ENCODE assay signal across 17 mouse cellular contexts in the genomic region with DNA sequence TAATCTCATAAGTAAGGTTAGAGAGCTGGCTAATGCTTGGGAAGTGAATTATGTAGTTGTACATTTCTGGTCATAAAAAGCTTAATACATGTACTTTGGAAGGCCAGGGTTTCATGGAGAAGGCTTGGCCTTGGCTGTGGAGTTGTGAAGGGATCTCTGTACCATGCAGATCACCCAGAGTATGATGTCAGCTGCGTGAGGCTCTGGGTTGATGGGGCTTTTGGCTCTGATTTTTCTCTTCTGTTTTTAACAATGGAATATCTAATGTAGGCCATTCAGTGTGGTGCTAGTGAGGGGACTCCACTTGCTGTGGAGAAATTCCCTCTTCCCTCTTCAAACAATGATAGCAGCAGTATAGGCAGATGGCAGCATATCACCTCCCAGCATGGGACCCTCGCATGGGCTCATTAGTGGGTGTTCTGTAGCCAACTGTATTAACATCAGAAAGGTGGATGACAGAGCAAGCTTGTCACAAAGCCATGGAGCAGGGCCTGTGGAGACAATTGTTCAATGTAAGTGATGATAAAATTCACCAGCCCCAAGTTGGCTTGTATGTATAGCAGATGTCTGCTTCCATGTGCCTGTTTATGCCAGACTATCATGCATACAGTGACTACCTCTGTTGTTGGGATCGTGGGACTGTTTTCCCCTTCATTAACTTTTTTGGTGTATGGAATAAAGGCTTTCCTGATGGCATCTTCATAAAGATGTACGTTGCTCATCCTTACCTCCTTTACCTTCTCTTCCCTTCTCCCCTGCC. TPM values are rescaled to one million over a fixed set of nuclear protein-coding genes. Genes with fewer than 3 reads are reported as not detected.
DNase-seq lines count a peak whose midpoint lies in the region; ATAC-seq and TF ChIP-seq lines count a peak whose summit lies in the region.
"Had no signal": no experiment of that assay in that cellular context is flagged by ENCODE, and none has a peak within 500 bp of the region (broad histone marks: within the 10 kb centered on the region; RNA-seq: fewer than 3 reads in every experiment).

No protein-coding gene starts in this region.

- no peak overlapping the region for H3K4me2 ChIP-seq in forebrain, embryonic 13.5 days
- H3K4me2 ChIP-seq in forebrain, embryonic 12.5 days: no peak overlapping the region
- H3K4me2 ChIP-seq in hindbrain, postnatal 0 days (ENCODE audit: low read depth, low read length): no peak overlapping the region
- no peak overlapping the region for H3K4me2 ChIP-seq in kidney, embryonic 14.5 days (replicated peaks; ENCODE audit: low read depth, low read length)
- H3K4me2 ChIP-seq: heart, embryonic 11.5 days; limb, embryonic 12.5 days; liver, embryonic 15.5 days had no signal

- ATAC-seq in forebrain, embryonic 13.5 days: peak; percentile 75
- ATAC-seq in forebrain, embryonic 12.5 days (ENCODE audit: low FRiP score): no peak
- ATAC-seq in hindbrain, postnatal 0 days: peak; percentile 63
- ATAC-seq in monocyte, adult 5-6 weeks (replicated peaks; ENCODE audit: insufficient number of reproducible peaks, low FRiP score, low TSS enrichment, poor library complexity, severe bottlenecking): no peak
- ATAC-seq in kidney, embryonic 14.5 days (ENCODE audit: low FRiP score, low TSS enrichment): no peak

- peaks cover 74% of the 10 kb centered on the region for H3K36me3 ChIP-seq in forebrain, embryonic 13.5 days (ENCODE audit: poor library complexity, severe bottlenecking)
- H3K36me3 ChIP-seq in forebrain, embryonic 12.5 days (replicated peaks): peaks cover 82% of the 10 kb centered on the region
- peaks cover 44% of the 10 kb centered on the region for H3K36me3 ChIP-seq in ES-E14 (ENCODE audit: control insufficient read depth, insufficient read depth, low read length, poor library complexity, severe bottlenecking)
- H3K36me3 ChIP-seq in hindbrain, postnatal 0 days (ENCODE audit: insufficient read depth, low read length): peaks cover 52% of the 10 kb centered on the region
- H3K36me3 ChIP-seq in kidney, embryonic 14.5 days (ENCODE audit: control insufficient read depth, insufficient read depth, low read length): peaks cover 66% of the 10 kb centered on the region

- no peak overlapping the region for H3K27ac ChIP-seq in forebrain, embryonic 13.5 days
- no peak overlapping the region for H3K27ac ChIP-seq in forebrain, embryonic 12.5 days
- no peak overlapping the region for H3K27ac ChIP-seq in ES-E14 (ENCODE audit: insufficient read depth, low read depth, low read length, poor library complexity, severe bottlenecking)
- H3K27ac ChIP-seq in hindbrain, postnatal 0 days: no peak overlapping the region
- H3K27ac ChIP-seq in kidney, embryonic 14.5 days (ENCODE audit: low read depth, low read length): no peak overlapping the region
- H3K27ac ChIP-seq: limb, embryonic 12.5 days; liver, embryonic 15.5 days had no signal

- no peak for TF ChIP-seq POLR2A in brain, embryonic 14.5 days (IDR thresholded peaks at IDR 0.05; ENCODE audit: borderline replicate concordance, extremely low read depth, insufficient read depth, insufficient read length, poor library complexity, severe bottlenecking)

- TF ChIP-seq CTCF in brain, embryonic 14.5 days (IDR thresholded peaks at IDR 0.05; ENCODE audit: borderline replicate concordance, extremely low read depth, insufficient read depth, insufficient read length): no peak
- TF ChIP-seq CTCF in hindbrain, postnatal 0 days (IDR thresholded peaks at IDR 0.05; ENCODE audit: low read depth): no peak

- no peak overlapping the region for H3K9ac ChIP-seq in forebrain, embryonic 13.5 days
- H3K9ac ChIP-seq in forebrain, embryonic 12.5 days: no peak overlapping the region
- no peak overlapping the region for H3K9ac ChIP-seq in ES-E14 (ENCODE audit: insufficient read depth, low read depth, low read length, poor library complexity, severe bottlenecking)
- no peak overlapping the region for H3K9ac ChIP-seq in hindbrain, postnatal 0 days (replicated peaks; ENCODE audit: low read length)
- H3K9ac ChIP-seq in kidney, embryonic 14.5 days (ENCODE audit: low read depth, low read length): no peak overlapping the region
- H3K9ac ChIP-seq: limb, embryonic 12.5 days; liver, embryonic 15.5 days had no signal

- H3K9me3 ChIP-seq in forebrain, embryonic 13.5 days (replicated peaks): 0 out of 2 replicates have a peak, but pooled peaks cover 3% of the 10 kb centered on the region
- H3K9me3 ChIP-seq in forebrain, embryonic 12.5 days: no peaks in the 10 kb centered on the region
- H3K9me3 ChIP-seq in ES-E14 (ENCODE audit: control insufficient read depth, insufficient read depth, low read depth, low read length): no peaks in the 10 kb centered on the region
- H3K9me3 ChIP-seq in hindbrain, postnatal 0 days (ENCODE audit: low read length): no peaks in the 10 kb centered on the region
- no peaks in the 10 kb centered on the region for H3K9me3 ChIP-seq in kidney, embryonic 14.5 days (ENCODE audit: control insufficient read depth, low read length)
- H3K9me3 ChIP-seq: limb, embryonic 12.5 days; liver, embryonic 15.5 days had no signal

- in situ Hi-C loops in ES-E14 (cut with MboI; ENCODE audit: low sequenced_read_pairs in 2 of 2, unreplicated experiment in 2 of 2): no loop called here

- 76% methylated on average over 4 of the region's 4 CpGs for WGBS in forebrain, embryonic 13.5 days
- WGBS in forebrain, embryonic 12.5 days: 80% methylated on average over 4 of the region's 4 CpGs
- WGBS in hindbrain, postnatal 0 days: 67% methylated on average over 4 of the region's 4 CpGs
- 92% methylated on average over 4 of the region's 4 CpGs for WGBS in kidney, embryonic 14.5 days

- no peak for DNase-seq in ES-E14 (ENCODE audit: low read depth, low spot score)
- DNase-seq in brain, embryonic 14.5 days (ENCODE audit: low read depth): peak; percentile 75
- DNase-seq in hindbrain, postnatal 0 days (ENCODE audit: low spot score): peak; percentile 36
- DNase-seq: adrenal gland, postnatal 10 days; gastrocnemius, postnatal 25 days; kidney, adult 2 months; kidney, postnatal 4 days; lung, postnatal 10 days; thymus, postnatal 4 days had no signal

- no peaks in the 10 kb centered on the region for H3K4me1 ChIP-seq in forebrain, embryonic 13.5 days
- no peaks in the 10 kb centered on the region for H3K4me1 ChIP-seq in forebrain, embryonic 12.5 days
- H3K4me1 ChIP-seq in ES-E14 (ENCODE audit: control insufficient read depth in 2 of 2, insufficient read depth in 2 of 2, low read length in 2 of 2, poor library complexity in 1 of 2): peaks cover 6 to 10% of the 10 kb centered on the region in 2 experiments; a peak in 2 of 4 replicates
- no peaks in the 10 kb centered on the region for H3K4me1 ChIP-seq in hindbrain, postnatal 0 days (ENCODE audit: insufficient read depth, low read length)
- H3K4me1 ChIP-seq in kidney, embryonic 14.5 days (ENCODE audit: control insufficient read depth, insufficient read depth, low read length): no peaks in the 10 kb centered on the region
- H3K4me1 ChIP-seq: limb, embryonic 12.5 days; liver, embryonic 15.5 days had no signal

- H3K27me3 ChIP-seq in forebrain, embryonic 13.5 days: no peaks in the 10 kb centered on the region
- H3K27me3 ChIP-seq in forebrain, embryonic 12.5 days: no peaks in the 10 kb centered on the region
- H3K27me3 ChIP-seq in hindbrain, postnatal 0 days (ENCODE audit: insufficient read depth, low read length): no peaks in the 10 kb centered on the region
- H3K27me3 ChIP-seq in kidney, embryonic 14.5 days (ENCODE audit: control insufficient read depth, insufficient read depth, low read length): no peaks in the 10 kb centered on the region
- H3K27me3 ChIP-seq: limb, embryonic 12.5 days; liver, embryonic 15.5 days; megakaryocyte, embryonic 14.5 days had no signal

- no peak overlapping the region for H3K4me3 ChIP-seq in forebrain, embryonic 13.5 days
- H3K4me3 ChIP-seq in forebrain, embryonic 12.5 days (replicated peaks): no peak overlapping the region
- H3K4me3 ChIP-seq in ES-E14 (ENCODE audit: insufficient read depth in 1 of 2, low read depth in 1 of 2, low read length in 2 of 2, poor library complexity in 1 of 2, severe bottlenecking in 1 of 2): no peak overlapping the region
- H3K4me3 ChIP-seq in hindbrain, postnatal 0 days (ENCODE audit: low read length): no peak overlapping the region
- no peak overlapping the region for H3K4me3 ChIP-seq in kidney, embryonic 14.5 days (ENCODE audit: low read length)
- H3K4me3 ChIP-seq: limb, embryonic 12.5 days; liver, embryonic 15.5 days; megakaryocyte, embryonic 14.5 days had no signal

TF ChIP-seq in ES-E14, 5 proteins besides CTCF, POLR2A, EP300 and RAD21 (continues in another document):
- no peak for TF ChIP-seq ZNF384 (IDR thresholded peaks at IDR 0.05; ENCODE audit: low read depth, low read length)

RNA-seq across cellular contexts. Expression of a gene that starts 12.6 kb away (rescaled TPM):
- polyA plus RNA-seq in forebrain, embryonic 13.5 days (2015; fragmentation: Nextera tagmentation; extraction: Ambion mirVana): 37.3 and 39.0 TPM in 2 replicates
- 36.4 and 42.5 TPM in 2 replicates for polyA plus RNA-seq in forebrain, embryonic 12.5 days (2016; fragmentation: Nextera tagmentation; extraction: Ambion mirVana)
- total RNA-seq in ES-E14 (2012; rRNA removed): 34.9 and 40.3 TPM in 2 replicates
- polyA plus RNA-seq in brain, embryonic 14.5 days (2012; rRNA removed): 12.6 and 15.8 TPM in 2 replicates
- 4.4 and 7.5 TPM in 2 replicates for total RNA-seq in hindbrain, postnatal 0 days (2014; rRNA removed)
- 27.7 and 29.1 TPM in 2 replicates for polyA plus RNA-seq in hindbrain, postnatal 0 days (2015; fragmentation: Nextera tagmentation; extraction: Ambion mirVana)
- total RNA-seq in monocyte, adult 5-6 weeks (2017): 7.0 to 12.6 TPM (median 10.5 TPM) in 3 replicates
- 35.7 and 55.2 TPM in 2 replicates for polyA plus RNA-seq in kidney, embryonic 14.5 days (2014; fragmentation: Nextera tagmentation; extraction: Ambion mirVana)

RNA-seq across cellular contexts. Expression of a gene that starts 13.2 kb away (rescaled TPM):
- polyA plus RNA-seq in forebrain, embryonic 13.5 days (2015; fragmentation: Nextera tagmentation; extraction: Ambion mirVana): 330 and 338 TPM in 2 replicates
- polyA plus RNA-seq in forebrain, embryonic 12.5 days (2016; fragmentation: Nextera tagmentation; extraction: Ambion mirVana): 277 and 289 TPM in 2 replicates
- 199 and 237 TPM in 2 replicates for total RNA-seq in ES-E14 (2012; rRNA removed)
- 210 and 260 TPM in 2 replicates for polyA plus RNA-seq in brain, embryonic 14.5 days (2012; rRNA removed)
- total RNA-seq in hindbrain, postnatal 0 days (2014; rRNA removed): 494 and 640 TPM in 2 replicates
- polyA plus RNA-seq in hindbrain, postnatal 0 days (2015; fragmentation: Nextera tagmentation; extraction: Ambion mirVana): 397 and 399 TPM in 2 replicates
- 91.5 to 116 TPM (median 116 TPM) in 3 replicates for total RNA-seq in monocyte, adult 5-6 weeks (2017)
- polyA plus RNA-seq in kidney, embryonic 14.5 days (2014; fragmentation: Nextera tagmentation; extraction: Ambion mirVana): 358 and 449 TPM in 2 replicates

RNA-seq across cellular contexts. Expression of a gene that starts 43.9 kb away (rescaled TPM):
- polyA plus RNA-seq in forebrain, embryonic 13.5 days (2015; fragmentation: Nextera tagmentation; extraction: Ambion mirVana): 206 and 214 TPM in 2 replicates
- polyA plus RNA-seq in forebrain, embryonic 12.5 days (2016; fragmentation: Nextera tagmentation; extraction: Ambion mirVana): 230 and 232 TPM in 2 replicates
- total RNA-seq in ES-E14 (2012; rRNA removed): 160 and 178 TPM in 2 replicates
- polyA plus RNA-seq in brain, embryonic 14.5 days (2012; rRNA removed): 51.8 and 61.7 TPM in 2 replicates
- 42.2 and 50.1 TPM in 2 replicates for total RNA-seq in hindbrain, postnatal 0 days (2014; rRNA removed)
- 52.9 and 55.4 TPM in 2 replicates for polyA plus RNA-seq in hindbrain, postnatal 0 days (2015; fragmentation: Nextera tagmentation; extraction: Ambion mirVana)
- 53.7 to 82.1 TPM (median 65.7 TPM) in 3 replicates for total RNA-seq in monocyte, adult 5-6 weeks (2017)
- polyA plus RNA-seq in kidney, embryonic 14.5 days (2014; fragmentation: Nextera tagmentation; extraction: Ambion mirVana): 197 and 214 TPM in 2 replicates

Comparison
In these comparisons a context has a peak if more than half of its experiments do, and no peak if none do; other contexts are left out.
1. ATAC-seq: peak in forebrain, embryonic 13.5 days (single experiment) and hindbrain, postnatal 0 days (single experiment); none in forebrain, embryonic 12.5 days (single experiment), monocyte, adult 5-6 weeks (single experiment) and kidney, embryonic 14.5 days (single experiment).